ENCODE assay signal across 8 mouse cellular contexts in the genomic region with DNA sequence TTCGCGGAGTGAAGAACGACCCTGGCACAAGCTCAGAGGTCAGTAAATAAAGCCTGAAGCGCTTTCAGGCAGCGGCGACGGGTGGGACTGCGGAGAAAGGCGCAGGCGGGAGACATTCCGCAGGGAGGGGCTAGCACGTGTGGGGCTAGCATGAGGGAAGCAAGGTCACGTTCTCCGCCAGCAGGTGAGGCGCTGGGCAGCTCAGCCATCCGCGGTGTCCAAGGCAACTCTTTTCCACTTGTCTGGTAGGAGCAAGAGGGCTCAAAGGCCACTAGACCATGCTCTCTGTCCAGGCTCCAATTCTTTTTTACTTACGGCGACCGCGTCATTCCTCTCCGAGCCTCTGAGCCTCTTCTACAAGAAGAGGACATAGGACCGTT. TPM values are rescaled to one million over a fixed set of nuclear protein-coding genes. Genes with fewer than 3 reads are reported as not detected.
DNase-seq lines count a peak whose midpoint lies in the region; ATAC-seq and TF ChIP-seq lines count a peak whose summit lies in the region.

No protein-coding gene starts in this region.

- no peaks in the 10 kb centered on the region for H3K36me3 ChIP-seq in embryonic facial prominence, embryonic 14.5 days (ENCODE audit: control insufficient read depth, insufficient read depth, low read length)
- no peaks in the 10 kb centered on the region; the same call in 1 of the 2 replicates for H3K36me3 ChIP-seq in heart, embryonic 15.5 days
- H3K36me3 ChIP-seq in kidney, embryonic 16.5 days (ENCODE audit: insufficient read depth, low read length) = no peaks in the 10 kb centered on the region
- H3K36me3 ChIP-seq in lung, embryonic 14.5 days (ENCODE audit: insufficient read depth) = no peaks in the 10 kb centered on the region
- peaks cover 5% of the 10 kb centered on the region for H3K36me3 ChIP-seq in neural tube, embryonic 15.5 days

- no peak overlapping the region for H3K27ac ChIP-seq in embryonic facial prominence, embryonic 14.5 days (replicated peaks; ENCODE audit: low read depth, low read length)
- peak overlapping the region; percentile 94 for H3K27ac ChIP-seq in heart, embryonic 15.5 days
- peak overlapping the region; percentile 82 for H3K27ac ChIP-seq in kidney, embryonic 16.5 days (ENCODE audit: low read length)
- no peak overlapping the region; the same call in 1 of the 2 replicates for H3K27ac ChIP-seq in lung, embryonic 14.5 days (ENCODE audit: low read depth)
- H3K27ac ChIP-seq in neural tube, embryonic 15.5 days (replicated peaks) = peak overlapping the region; percentile 70

- H3K9ac ChIP-seq in embryonic facial prominence, embryonic 14.5 days (ENCODE audit: low read depth, low read length) = peak overlapping the region; percentile 56
- H3K9ac ChIP-seq in heart, embryonic 15.5 days = peak overlapping the region; percentile 86; the same call in 1 of the 2 replicates
- peak overlapping the region; percentile 66 for H3K9ac ChIP-seq in kidney, embryonic 16.5 days (replicated peaks; ENCODE audit: low read length)
- H3K9ac ChIP-seq in lung, embryonic 14.5 days = peak overlapping the region; percentile 20; the same call in 1 of the 2 replicates
- H3K9ac ChIP-seq in neural tube, embryonic 15.5 days (replicated peaks) = peak overlapping the region; percentile 68

- H3K4me2 ChIP-seq in embryonic facial prominence, embryonic 14.5 days (ENCODE audit: low read depth, low read length) = peak overlapping the region; percentile 94
- peak overlapping the region; percentile 86 for H3K4me2 ChIP-seq in heart, embryonic 15.5 days
- H3K4me2 ChIP-seq in kidney, embryonic 16.5 days (replicated peaks; ENCODE audit: low read depth, low read length) = peak overlapping the region; percentile 93
- peak overlapping the region; percentile 93 for H3K4me2 ChIP-seq in lung, embryonic 14.5 days
- peak overlapping the region; percentile 90 for H3K4me2 ChIP-seq in neural tube, embryonic 15.5 days

- 0 out of 2 replicates have a peak, but pooled peaks cover 5% of the 10 kb centered on the region for H3K4me1 ChIP-seq in embryonic facial prominence, embryonic 14.5 days (ENCODE audit: control insufficient read depth, insufficient read depth, low read length)
- peaks cover 40% of the 10 kb centered on the region for H3K4me1 ChIP-seq in heart, embryonic 15.5 days (replicated peaks)
- peaks cover 18% of the 10 kb centered on the region for H3K4me1 ChIP-seq in kidney, embryonic 16.5 days (ENCODE audit: insufficient read depth, low read length)
- no peaks in the 10 kb centered on the region for H3K4me1 ChIP-seq in lung, embryonic 14.5 days (ENCODE audit: insufficient read depth)
- peaks cover 34% of the 10 kb centered on the region for H3K4me1 ChIP-seq in neural tube, embryonic 15.5 days

- H3K27me3 ChIP-seq in embryonic facial prominence, embryonic 14.5 days (replicated peaks; ENCODE audit: control insufficient read depth, insufficient read depth, low read length) = peaks cover 39% of the 10 kb centered on the region
- H3K27me3 ChIP-seq in heart, embryonic 15.5 days = peaks cover 17% of the 10 kb centered on the region; the same call in 1 of the 2 replicates
- peaks cover 31% of the 10 kb centered on the region for H3K27me3 ChIP-seq in kidney, embryonic 16.5 days (ENCODE audit: insufficient read depth, low read length)
- H3K27me3 ChIP-seq in lung, embryonic 14.5 days (ENCODE audit: insufficient read depth, low read length) = peaks cover 42% of the 10 kb centered on the region
- peaks cover 24% of the 10 kb centered on the region for H3K27me3 ChIP-seq in neural tube, embryonic 15.5 days (replicated peaks)

- H3K4me3 ChIP-seq in embryonic facial prominence, embryonic 14.5 days (ENCODE audit: low read depth, low read length) = peak overlapping the region; percentile 50
- peak overlapping the region; percentile 76 for H3K4me3 ChIP-seq in heart, embryonic 15.5 days
- peak overlapping the region; percentile 53 for H3K4me3 ChIP-seq in kidney, embryonic 16.5 days (ENCODE audit: low read length)
- peak overlapping the region; percentile 44 for H3K4me3 ChIP-seq in lung, embryonic 14.5 days (ENCODE audit: low read depth, low read length)
- peak overlapping the region; percentile 52 for H3K4me3 ChIP-seq in neural tube, embryonic 15.5 days (replicated peaks)

- DNase-seq in spleen, postnatal 4 days (ENCODE audit: low spot score in 2 of 2) = peak; percentile 40 to 74
- DNase-seq in spleen, postnatal 36 days (ENCODE audit: low spot score in 2 of 2) = no peak
- peak; percentile 60 for DNase-seq in embryonic facial prominence, embryonic 14.5 days (ENCODE audit: low spot score)
- peak; percentile 75 for DNase-seq in lung, embryonic 14.5 days
- no peak for DNase-seq in thymus, adult 18-20 months

- ATAC-seq in embryonic facial prominence, embryonic 14.5 days (ENCODE audit: low read depth) = peak; percentile 48; the same call in 1 of the 2 replicates
- ATAC-seq in heart, embryonic 15.5 days (replicated peaks; ENCODE audit: insufficient number of reproducible peaks, insufficient read depth, low FRiP score, low read depth) = peak; percentile 65
- peak; percentile 76 for ATAC-seq in kidney, embryonic 16.5 days (ENCODE audit: low FRiP score, low TSS enrichment)
- ATAC-seq in lung, embryonic 14.5 days (ENCODE audit: insufficient read depth) = peak; percentile 35; the same call in 1 of the 2 replicates
- peak; percentile 22; the same call in 1 of the 2 replicates for ATAC-seq in neural tube, embryonic 15.5 days (ENCODE audit: low FRiP score)

- peak; percentile 22 for TF ChIP-seq CTCF in lung, embryonic 14.5 days (IDR thresholded peaks at IDR 0.05; ENCODE audit: low read depth)

- 1% methylated on average over 22 of the region's 23 CpGs for WGBS in embryonic facial prominence, embryonic 14.5 days
- WGBS in heart, embryonic 15.5 days = under 1% methylated on average over 23 of the region's 23 CpGs
- WGBS in kidney, embryonic 16.5 days = under 1% methylated on average over 23 of the region's 23 CpGs
- under 1% methylated on average over 23 of the region's 23 CpGs for WGBS in lung, embryonic 14.5 days
- WGBS in neural tube, embryonic 15.5 days = 0% methylated on average over 22 of the region's 23 CpGs

- H3K9me3 ChIP-seq in embryonic facial prominence, embryonic 14.5 days (ENCODE audit: control insufficient read depth, low read length) = no peaks in the 10 kb centered on the region
- no peaks in the 10 kb centered on the region for H3K9me3 ChIP-seq in heart, embryonic 15.5 days (replicated peaks)
- no peaks in the 10 kb centered on the region for H3K9me3 ChIP-seq in kidney, embryonic 16.5 days (ENCODE audit: low read length)
- H3K9me3 ChIP-seq in lung, embryonic 14.5 days (ENCODE audit: low read depth, low read length) = no peaks in the 10 kb centered on the region
- H3K9me3 ChIP-seq in neural tube, embryonic 15.5 days (replicated peaks) = no peaks in the 10 kb centered on the region

RNA-seq across cellular contexts. Expression of a gene that starts 0.6 kb away (rescaled TPM):
- 89.0 and 117 TPM in 2 replicates for polyA plus RNA-seq in embryonic facial prominence, embryonic 14.5 days (2014; fragmentation: Nextera tagmentation; extraction: Ambion mirVana)
- 1,204 and 1,729 TPM in 2 replicates for polyA plus RNA-seq in heart, embryonic 15.5 days (2015; fragmentation: Nextera tagmentation; extraction: Ambion mirVana)
- 136 and 161 TPM in 2 replicates for polyA plus RNA-seq in kidney, embryonic 16.5 days (2015; fragmentation: Nextera tagmentation; extraction: Ambion mirVana)
- polyA plus RNA-seq in lung, embryonic 14.5 days (2014; fragmentation: Nextera tagmentation; extraction: Ambion mirVana) = 4.7 and 28.1 TPM in 2 replicates
- 226 and 288 TPM in 2 replicates for polyA plus RNA-seq in neural tube, embryonic 15.5 days (2015; fragmentation: Nextera tagmentation; extraction: Ambion mirVana)

RNA-seq across cellular contexts. Expression of a gene that starts 0.6 kb away (rescaled TPM):
- not detected in 2 replicates for polyA plus RNA-seq in embryonic facial prominence, embryonic 14.5 days (2014; fragmentation: Nextera tagmentation; extraction: Ambion mirVana)
- 0.98 and 1.0 TPM in 2 replicates for polyA plus RNA-seq in heart, embryonic 15.5 days (2015; fragmentation: Nextera tagmentation; extraction: Ambion mirVana)
- 0.57 TPM in 1 of 2 replicates, not detected in the other for polyA plus RNA-seq in kidney, embryonic 16.5 days (2015; fragmentation: Nextera tagmentation; extraction: Ambion mirVana)
- not detected in 2 replicates for polyA plus RNA-seq in lung, embryonic 14.5 days (2014; fragmentation: Nextera tagmentation; extraction: Ambion mirVana)
- polyA plus RNA-seq in neural tube, embryonic 15.5 days (2015; fragmentation: Nextera tagmentation; extraction: Ambion mirVana) = 1.3 and 1.6 TPM in 2 replicates

RNA-seq across cellular contexts. Expression of a gene that starts 28.8 kb away (rescaled TPM):
- 89.2 and 113 TPM in 2 replicates for polyA plus RNA-seq in embryonic facial prominence, embryonic 14.5 days (2014; fragmentation: Nextera tagmentation; extraction: Ambion mirVana)
- polyA plus RNA-seq in heart, embryonic 15.5 days (2015; fragmentation: Nextera tagmentation; extraction: Ambion mirVana) = 6.3 and 11.3 TPM in 2 replicates
- 58.6 and 65.0 TPM in 2 replicates for polyA plus RNA-seq in kidney, embryonic 16.5 days (2015; fragmentation: Nextera tagmentation; extraction: Ambion mirVana)
- polyA plus RNA-seq in lung, embryonic 14.5 days (2014; fragmentation: Nextera tagmentation; extraction: Ambion mirVana) = 18.2 and 22.2 TPM in 2 replicates
- polyA plus RNA-seq in neural tube, embryonic 15.5 days (2015; fragmentation: Nextera tagmentation; extraction: Ambion mirVana) = 28.7 and 29.1 TPM in 2 replicates

RNA-seq across cellular contexts. Expression of a gene that starts 51.9 kb away (rescaled TPM):
- polyA plus RNA-seq in embryonic facial prominence, embryonic 14.5 days (2014; fragmentation: Nextera tagmentation; extraction: Ambion mirVana) = 73.3 and 75.2 TPM in 2 replicates
- polyA plus RNA-seq in heart, embryonic 15.5 days (2015; fragmentation: Nextera tagmentation; extraction: Ambion mirVana) = 43.2 and 48.7 TPM in 2 replicates
- polyA plus RNA-seq in kidney, embryonic 16.5 days (2015; fragmentation: Nextera tagmentation; extraction: Ambion mirVana) = 63.3 and 64.0 TPM in 2 replicates
- 70.6 and 76.8 TPM in 2 replicates for polyA plus RNA-seq in lung, embryonic 14.5 days (2014; fragmentation: Nextera tagmentation; extraction: Ambion mirVana)
- 93.9 and 95.3 TPM in 2 replicates for polyA plus RNA-seq in neural tube, embryonic 15.5 days (2015; fragmentation: Nextera tagmentation; extraction: Ambion mirVana)

RNA-seq across cellular contexts. Expression of a gene that starts 52.1 kb away (rescaled TPM):
- polyA plus RNA-seq in embryonic facial prominence, embryonic 14.5 days (2014; fragmentation: Nextera tagmentation; extraction: Ambion mirVana) = 119 and 134 TPM in 2 replicates
- 62.7 and 81.1 TPM in 2 replicates for polyA plus RNA-seq in heart, embryonic 15.5 days (2015; fragmentation: Nextera tagmentation; extraction: Ambion mirVana)
- polyA plus RNA-seq in kidney, embryonic 16.5 days (2015; fragmentation: Nextera tagmentation; extraction: Ambion mirVana) = 158 and 165 TPM in 2 replicates
- polyA plus RNA-seq in lung, embryonic 14.5 days (2014; fragmentation: Nextera tagmentation; extraction: Ambion mirVana) = 186 and 199 TPM in 2 replicates
- polyA plus RNA-seq in neural tube, embryonic 15.5 days (2015; fragmentation: Nextera tagmentation; extraction: Ambion mirVana) = 91.8 and 104 TPM in 2 replicates

Comparison
In these comparisons a context has a peak if more than half of its experiments do, and no peak if none do; other contexts are left out.
1. DNase-seq: peak in spleen, postnatal 4 days (2 of 2), embryonic facial prominence, embryonic 14.5 days (single experiment) and lung, embryonic 14.5 days (single experiment); none in spleen, postnatal 36 days (0 of 2) and thymus, adult 18-20 months (0 of 2).
2. ATAC-seq: peak in every context shown above with its lines; median percentile 76 in kidney, embryonic 16.5 days; 65 in heart, embryonic 15.5 days; 48 in embryonic facial prominence, embryonic 14.5 days; 35 in lung, embryonic 14.5 days; 22 in neural tube, embryonic 15.5 days.
3. H3K27ac ChIP-seq: peak in heart, embryonic 15.5 days (single experiment), kidney, embryonic 16.5 days (single experiment) and neural tube, embryonic 15.5 days (single experiment); none in embryonic facial prominence, embryonic 14.5 days (single experiment) and lung, embryonic 14.5 days (single experiment).
4. H3K9ac ChIP-seq: peak in every context shown above with its lines; median percentile 86 in heart, embryonic 15.5 days; 68 in neural tube, embryonic 15.5 days; 66 in kidney, embryonic 16.5 days; 56 in embryonic facial prominence, embryonic 14.5 days; 20 in lung, embryonic 14.5 days.
5. Peak in every context shown above with its lines, with median percentiles within 50 percentile points of each other: H3K4me2 ChIP-seq and H3K4me3 ChIP-seq.